Mouse (Mus musculus) stomach, postnatal 0 days (tissue): ENCODE measurements around the gene Dlx2. TPM values are rescaled to one million over a fixed set of nuclear protein-coding genes. Genes with fewer than 3 reads are reported as not detected.

Source experiments
- ATAC-seq: fragments of 200-750 bp; cut with Nextera tagmentation; 2 replicates; pipeline ENCODE4 v1.8.0; 2017; ENCODE audit not compliant: low FRiP score, low TSS enrichment
- DNase-seq: peaks from one replicate; pipeline ENCODE4 v3.0.0-alpha.2; 2016; ENCODE audit warnings: low spot score
- H3K27ac ChIP-seq: fragments of 300-500 bp; sonication (generic); replicated peaks from 2 replicates; pipeline ENCODE4 v1.5.1; 2014; ENCODE audit warnings: mild to moderate bottlenecking, control low read depth
- H3K27me3 ChIP-seq: fragments of 300-500 bp; sonication (generic); 2 replicates; pipeline ENCODE4 v1.6.1; 2014; ENCODE audit warnings: low read length; ENCODE audit not compliant: control insufficient read depth, insufficient read depth
- H3K36me3 ChIP-seq: fragments of 300-500 bp; sonication (generic); 2 replicates; pipeline ENCODE4 v1.6.1; 2014; ENCODE audit warnings: low read length, mixed read lengths; ENCODE audit not compliant: control insufficient read depth, insufficient read depth
- H3K4me1 ChIP-seq: fragments of 300-500 bp; sonication (generic); replicated peaks from 2 replicates; pipeline ENCODE4 v1.6.1; 2014; ENCODE audit warnings: antibody characterized with exemption; ENCODE audit not compliant: control insufficient read depth, insufficient read depth
- H3K4me2 ChIP-seq: fragments of 300-500 bp; sonication (generic); replicated peaks from 2 replicates; pipeline ENCODE4 v1.6.1; 2014; ENCODE audit warnings: low read depth, mild to moderate bottlenecking, control low read depth, moderate library complexity
- H3K4me3 ChIP-seq: fragments of 300-500 bp; sonication (generic); 2 replicates; pipeline ENCODE4 v1.5.1; 2014; ENCODE audit warnings: low read depth, low read length, control low read depth
- H3K9ac ChIP-seq: fragments of 300-500 bp; sonication (generic); 2 replicates; pipeline ENCODE4 v1.6.1; 2014; ENCODE audit warnings: mild to moderate bottlenecking, low read length, control low read depth, mixed read lengths
- H3K9me3 ChIP-seq: fragments of 300-500 bp; sonication (generic); 2 replicates; pipeline ENCODE4 v1.6.1; 2016; ENCODE audit warnings: low read length; ENCODE audit not compliant: control insufficient read depth
- CTCF ChIP-seq: IDR thresholded peaks from 2 replicates; pipeline ENCODE4 v1.5.1; 2016; ENCODE audit warnings: antibody characterized with exemption, low read depth, mild to moderate bottlenecking, moderate library complexity
- EP300 ChIP-seq: optimal IDR thresholded peaks from 2 replicates; pipeline ENCODE3; 2016; ENCODE audit warnings: antibody characterized with exemption
- WGBS: fragments of 180-500 bp; shearing (Covaris S2); extraction: QIAGEN DNeasy Blood & Tissue Kit; methylation state at CpG from one replicate; pipeline ENCODE4 v1.1.7; 2014; 5-methylcytosine and 5-hydroxymethylcytosine counted together
- polyA plus RNA-seq: library from polyadenylated mRNA; unstranded; fragments of >200 nt; fragmentation: Nextera tagmentation; extraction: Ambion mirVana; gene quantifications from 2 replicates; pipeline ENCODE4 v1.2.1, GENCODE M21; 2015

The Dlx2 gene
- polyA plus RNA-seq, 1 experiment from 2014 or later = 1.3 TPM

DNA sequence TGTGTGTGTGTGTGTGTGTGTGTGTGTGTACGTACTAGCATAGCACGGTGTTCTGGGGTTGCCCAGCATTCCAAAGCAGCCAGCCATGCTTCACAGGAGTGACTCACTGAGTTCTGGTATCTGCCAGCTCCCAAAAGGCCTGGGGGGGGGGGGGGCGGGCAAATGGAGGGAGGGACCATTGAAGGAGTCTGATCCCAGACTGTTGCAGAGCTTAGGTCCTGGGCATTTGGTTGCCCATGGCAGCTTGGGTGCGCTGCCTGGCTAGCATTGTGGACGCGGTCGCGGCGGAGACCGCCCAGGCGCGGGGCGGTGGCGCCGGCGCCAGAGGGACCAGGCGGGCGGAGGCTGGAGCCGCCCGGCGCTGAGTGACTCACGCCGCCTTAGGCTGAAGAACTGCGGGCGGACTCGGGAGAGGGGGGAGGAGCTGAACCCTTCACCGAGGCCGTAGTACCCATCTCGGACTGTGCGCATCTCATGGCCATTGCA is 3.7 kb downstream of the Dlx2 start:
- peaks cover 24% of the 10 kb centered on the region for H3K27me3 ChIP-seq
- no peak for TF ChIP-seq EP300
- TF ChIP-seq CTCF = no peak
- 0 out of 2 replicates have a peak, but pooled peaks cover 3% of the 10 kb centered on the region for H3K4me1 ChIP-seq
- DNase-seq = peak; percentile 80
- WGBS = under 1% methylated on average over 28 of the region's 30 CpGs
- no peaks in the 10 kb centered on the region for H3K36me3 ChIP-seq
- H3K4me3 ChIP-seq = peak overlapping the region; percentile 24
- peak; percentile 91 for ATAC-seq
- no peaks in the 10 kb centered on the region for H3K9me3 ChIP-seq
- H3K9ac ChIP-seq = no peak overlapping the region; the same call in 1 of the 2 replicates
- peak overlapping the region; percentile 35 for H3K4me2 ChIP-seq
- H3K27ac ChIP-seq = no peak overlapping the region

DNA sequence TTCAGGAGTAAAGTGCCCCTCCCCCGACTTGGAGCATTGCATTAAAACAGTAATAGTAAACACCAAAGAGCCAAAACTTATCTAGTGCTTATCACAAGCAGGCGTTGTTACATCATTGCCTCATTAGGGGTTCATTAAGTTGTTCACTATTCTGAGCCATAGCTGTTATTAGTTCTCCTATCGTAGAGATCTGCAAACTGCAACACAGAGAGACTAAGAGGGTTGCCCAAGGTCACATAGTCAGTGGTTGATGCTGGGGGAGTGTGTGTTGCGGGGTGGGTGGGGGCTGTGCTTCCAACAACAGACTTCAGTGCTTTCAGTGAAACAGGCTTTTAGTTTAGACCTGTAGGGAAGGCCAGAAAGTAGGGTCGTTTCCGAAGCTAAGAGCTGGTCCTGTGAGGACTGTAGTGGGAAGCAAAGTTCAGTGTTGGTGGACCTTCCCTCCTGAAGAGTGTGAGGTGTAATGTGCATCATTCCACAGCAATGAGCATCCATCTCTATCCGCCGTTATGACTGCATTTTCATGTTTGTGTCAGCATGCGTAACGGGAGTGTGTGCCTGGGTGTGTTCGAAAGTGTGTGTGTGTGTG is 4.2 kb downstream of the Dlx2 start:
- H3K4me3 ChIP-seq = peak overlapping the region; percentile 24; the same call in 1 of the 2 replicates
- 9% methylated on average over 11 of the region's 11 CpGs for WGBS
- DNase-seq = no peak

DNA sequence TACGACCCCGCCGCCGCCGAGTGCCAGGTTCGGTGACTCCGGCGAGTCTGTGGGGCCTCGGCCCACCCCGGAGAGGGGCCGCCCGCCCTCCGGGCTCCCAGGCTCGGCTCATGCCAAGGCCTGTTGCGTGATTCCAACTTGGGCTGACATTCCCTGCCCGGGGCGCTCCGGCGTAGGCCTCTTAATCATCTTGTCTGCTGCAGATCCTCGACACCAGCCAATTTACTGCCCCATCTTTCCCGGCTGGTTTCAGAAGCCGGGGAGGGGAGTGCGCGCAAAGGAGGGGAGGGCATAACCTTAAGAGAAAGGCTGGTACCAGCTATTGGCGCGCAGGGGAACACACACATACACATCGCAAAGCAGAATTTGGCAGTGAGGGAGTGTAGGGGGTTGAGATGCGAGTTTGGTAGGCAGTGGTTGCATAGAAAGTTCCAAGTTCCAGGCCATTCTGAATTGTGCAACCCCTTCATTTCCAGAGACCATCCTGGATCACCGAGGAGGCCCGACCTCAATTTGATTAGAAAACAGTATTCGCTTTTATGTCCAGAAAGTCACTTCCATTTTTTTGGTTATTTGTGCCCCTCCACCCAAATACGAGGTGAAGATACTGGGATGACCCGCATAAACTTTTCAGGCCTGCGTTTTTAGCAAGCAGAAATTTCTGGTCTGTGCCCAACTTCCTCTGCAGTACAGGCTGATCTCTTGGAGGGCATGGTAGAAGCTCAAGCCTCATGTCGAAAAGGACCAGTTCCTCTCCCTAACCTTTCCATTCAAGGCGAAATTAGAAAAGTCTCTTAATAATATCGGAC is 4.9 kb downstream of the Dlx2 start:
- no peak overlapping the region for H3K9ac ChIP-seq
- DNase-seq (no peak), ATAC-seq (no peak)
- 6% methylated on average over 28 of the region's 37 CpGs for WGBS
- 0 out of 2 replicates have a peak, but pooled peaks cover 3% of the 10 kb centered on the region for H3K4me1 ChIP-seq
- peak overlapping the region; percentile 12; the same call in 1 of the 2 replicates for H3K4me3 ChIP-seq
- no peaks in the 10 kb centered on the region for H3K9me3 ChIP-seq
- peak overlapping the region; percentile 31 for H3K4me2 ChIP-seq
- H3K36me3 ChIP-seq = no peaks in the 10 kb centered on the region
- peaks cover 22% of the 10 kb centered on the region for H3K27me3 ChIP-seq
- TF ChIP-seq CTCF (no peak), EP300 (no peak)
- no peak overlapping the region for H3K27ac ChIP-seq

More for the DNA sequence above, 4.2 kb downstream of the Dlx2 start:
- H3K27me3 ChIP-seq = peaks cover 24% of the 10 kb centered on the region
- TF ChIP-seq EP300 = no peak
- no peak for TF ChIP-seq CTCF
- H3K4me2 ChIP-seq = no peak overlapping the region; the same call in 1 of the 2 replicates
- no peak for ATAC-seq
- H3K36me3 ChIP-seq = no peaks in the 10 kb centered on the region
- H3K27ac ChIP-seq = no peak overlapping the region
- H3K9me3 ChIP-seq = no peaks in the 10 kb centered on the region
- no peak overlapping the region for H3K9ac ChIP-seq
- H3K4me1 ChIP-seq = 0 out of 2 replicates have a peak, but pooled peaks cover 3% of the 10 kb centered on the region

DNA sequence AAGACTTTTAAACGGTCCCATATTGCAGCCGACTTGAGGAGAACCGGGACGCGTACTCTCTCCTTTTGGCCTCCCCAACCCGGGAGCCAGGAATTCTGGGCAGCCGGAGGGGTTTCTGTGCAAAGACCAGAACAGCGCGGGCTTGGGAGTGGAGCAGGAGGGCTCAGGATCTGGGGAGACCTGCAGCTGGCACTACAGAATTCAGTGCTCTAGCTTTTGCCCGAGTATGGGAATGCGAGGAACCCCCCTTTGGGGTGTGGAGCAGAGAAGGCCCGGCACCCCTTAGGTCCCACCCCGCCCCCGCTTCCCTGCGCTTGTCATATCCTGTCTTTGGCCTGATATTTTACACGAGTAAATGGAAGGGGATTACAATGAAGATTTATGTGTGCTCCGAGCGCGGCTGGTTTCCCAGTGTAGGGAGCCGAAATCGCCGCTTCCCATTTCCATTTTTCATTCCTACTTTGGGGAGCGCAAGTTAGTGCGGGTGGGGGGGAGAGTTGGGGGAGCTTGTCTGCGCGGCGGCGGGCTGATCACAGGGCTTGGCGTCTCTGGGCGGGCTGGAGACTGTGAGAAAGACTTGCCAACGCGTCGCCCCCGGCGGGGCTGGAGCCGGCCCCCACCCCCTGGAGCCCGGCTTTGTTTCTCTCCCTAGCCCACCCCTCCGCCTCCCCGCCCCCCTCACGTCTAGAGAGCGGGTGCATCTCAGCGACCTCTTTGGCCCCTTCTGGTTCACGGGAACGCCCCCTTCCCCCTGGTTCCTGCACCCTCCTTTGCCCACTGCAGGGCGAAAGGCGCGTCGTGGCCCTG is 5.7 kb downstream of the Dlx2 start:
- Histone ChIP-seq H3K27me3 (peaks cover 23% of the 10 kb centered on the region; the same call in 1 of the 2 replicates), H3K9me3 (no peaks in the 10 kb centered on the region), H3K9ac (no peak overlapping the region), H3K36me3 (no peaks in the 10 kb centered on the region), H3K4me2 (peak overlapping the region; percentile 31), H3K27ac (no peak overlapping the region), H3K4me3 (peak overlapping the region; percentile 12; the same call in 1 of the 2 replicates), H3K4me1 (no peaks in the 10 kb centered on the region)
- ATAC-seq (no peak), DNase-seq (no peak)
- 2% methylated on average over 42 of the region's 48 CpGs for WGBS
- TF ChIP-seq EP300 (no peak), CTCF (no peak)

DNA sequence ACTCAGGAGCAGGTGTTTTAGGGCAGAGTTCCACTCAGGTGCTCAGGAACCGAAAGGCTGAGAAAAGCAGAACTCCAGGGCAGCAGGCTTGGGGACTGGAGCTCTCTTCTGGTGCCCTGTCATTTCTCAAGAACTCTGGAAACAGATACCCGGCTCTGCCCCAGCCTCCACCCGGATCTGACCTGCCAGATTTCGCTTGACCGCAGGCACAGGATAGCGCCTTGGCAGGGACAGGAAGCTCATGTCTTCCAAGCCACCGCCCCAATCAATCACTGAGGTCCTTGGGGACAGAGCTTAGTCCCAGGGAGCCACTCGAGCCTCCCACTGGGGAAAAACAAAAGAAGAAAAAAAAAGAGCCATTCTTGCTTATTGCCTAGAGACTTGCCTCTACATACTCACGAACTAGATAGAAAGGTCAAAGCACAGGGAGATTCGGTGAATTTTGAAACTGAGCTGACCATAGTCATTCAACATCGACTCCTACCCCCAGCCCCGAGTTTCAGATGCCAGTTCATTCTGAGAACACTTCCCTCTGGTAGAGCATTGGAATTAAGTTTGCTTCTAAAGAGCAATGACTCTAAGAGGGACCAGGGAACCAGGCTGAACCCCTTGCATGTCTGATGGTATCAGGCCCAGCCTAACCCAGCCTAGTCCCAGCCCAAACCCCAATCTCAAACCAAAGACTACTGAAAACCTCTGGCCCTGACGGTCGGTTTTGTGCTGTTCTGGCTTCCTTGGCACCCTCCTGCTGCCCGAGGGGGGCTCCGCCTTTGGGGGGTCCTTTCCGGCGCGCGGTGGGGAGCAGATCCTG is 12.1 kb downstream of the Dlx2 start:
- peaks cover 54% of the 10 kb centered on the region for H3K27me3 ChIP-seq
- ATAC-seq (no peak), DNase-seq (no peak)
- no peak overlapping the region for H3K4me3 ChIP-seq
- TF ChIP-seq EP300 (no peak), CTCF (no peak)
- no peaks in the 10 kb centered on the region for H3K36me3 ChIP-seq
- no peak overlapping the region for H3K4me2 ChIP-seq
- no peak overlapping the region for H3K9ac ChIP-seq
- H3K9me3 ChIP-seq = no peaks in the 10 kb centered on the region
- no peak overlapping the region for H3K27ac ChIP-seq
- 3% methylated on average over 20 of the region's 20 CpGs for WGBS
- no peaks in the 10 kb centered on the region for H3K4me1 ChIP-seq
